Mouse (Mus musculus): Measurements from ENCODE around the gene Qprt.

Gene Qprt

GRCm38 (mm10) chr7:127133125-127133524, 11.1 kb upstream of the Qprt start:
- DNase-seq (ENCODE audit: low spot score) = no peak

GRCm38 (mm10) chr7:127129638-127130037, 7.6 kb upstream of the Qprt start:
- DNase-seq (ENCODE audit: low spot score) = peak; percentile 65

- no peak for DNase-seq (ENCODE audit: low spot score)
Observed at GRCm38 (mm10) chr7:127121061-127121910, 740 bp downstream of the Qprt start.

GRCm38 (mm10) chr7:127118671-127119445, 3.2 kb downstream of the Qprt start:
- DNase-seq (ENCODE audit: low spot score) = no peak

GRCm38 (mm10) chr7:127117948-127118347, 4.1 kb downstream of the Qprt start:
- DNase-seq (ENCODE audit: low spot score) = peak; percentile 44

- DNase-seq (ENCODE audit: low spot score) = no peak
Observed at GRCm38 (mm10) chr7:127116331-127116935, 5.6 kb downstream of the Qprt start.

GRCm38 (mm10) chr7:127114920-127115319, 7.1 kb downstream of the Qprt start:
- DNase-seq (ENCODE audit: low spot score) = no peak

GRCm38 (mm10) chr7:127113614-127114259, 8.3 kb downstream of the Qprt start:
- no peak for DNase-seq (ENCODE audit: low spot score)

- DNase-seq (ENCODE audit: low spot score) = no peak
Observed at GRCm38 (mm10) chr7:127112921-127113597, 9.0 kb downstream of the Qprt start.

- no peak for DNase-seq (ENCODE audit: low spot score)
Observed at GRCm38 (mm10) chr7:127112251-127112841, 9.7 kb downstream of the Qprt start.

- DNase-seq (ENCODE audit: low spot score) = peak; percentile 28
Observed at GRCm38 (mm10) chr7:127111461-127111860, 10.6 kb downstream of the Qprt start.

GRCm38 (mm10) chr7:127110239-127111007, 11.6 kb downstream of the Qprt start:
- DNase-seq (ENCODE audit: low spot score) = peak; percentile 71

- DNase-seq (ENCODE audit: low spot score) = peak; percentile 56
Observed at GRCm38 (mm10) chr7:127105551-127105950, 16.5 kb downstream of the Qprt start.

- peak; percentile 83 for DNase-seq (ENCODE audit: low spot score)
Observed at GRCm38 (mm10) chr7:127104560-127105332, 17.3 kb downstream of the Qprt start.

- peak; percentile 16 for DNase-seq (ENCODE audit: low spot score)
Observed at GRCm38 (mm10) chr7:127103960-127104359, 18.1 kb downstream of the Qprt start.

- no peak for DNase-seq (ENCODE audit: low spot score)
Observed at GRCm38 (mm10) chr7:127102148-127102547, 19.9 kb downstream of the Qprt start.

- DNase-seq (ENCODE audit: low spot score) = no peak
Observed at GRCm38 (mm10) chr7:127101451-127102016, 20.5 kb downstream of the Qprt start.

- DNase-seq (ENCODE audit: low spot score) = no peak
Observed at GRCm38 (mm10) chr7:127099528-127099927, 22.5 kb downstream of the Qprt start.

- no peak for DNase-seq (ENCODE audit: low spot score)
Observed at GRCm38 (mm10) chr7:127098950-127099349, 23.1 kb downstream of the Qprt start.
